Mouse (Mus musculus) forebrain, embryonic 11.5 days (tissue): ENCODE measurements around the gene Iqsec1. TPM values are rescaled to one million over a fixed set of nuclear protein-coding genes. Genes with fewer than 3 reads are reported as not detected.

Experiments
- ATAC-seq: fragments of 200-750 bp; cut with Nextera tagmentation; replicated peaks from 2 replicates; pipeline ENCODE4 v1.8.0; 2017; ENCODE audit warnings: moderate TSS enrichment; ENCODE audit not compliant: low FRiP score
- DNase-seq: peaks from one replicate; pipeline ENCODE4 v3.0.0-alpha.2; 2017; ENCODE audit warnings: low spot score
- H3K27ac ChIP-seq: fragments of 300-500 bp; sonication (generic); 2 replicates; pipeline ENCODE4 v1.5.1; 2014; ENCODE audit warnings: low read depth, low read length
- H3K27me3 ChIP-seq: fragments of 300-500 bp; sonication (generic); 2 replicates; pipeline ENCODE4 v1.6.1; 2014; ENCODE audit warnings: mild to moderate bottlenecking, low read length, mixed read lengths; ENCODE audit not compliant: control insufficient read depth, insufficient read depth
- H3K36me3 ChIP-seq: fragments of 300-500 bp; sonication (generic); 2 replicates; pipeline ENCODE4 v1.6.1; 2014; ENCODE audit warnings: mild to moderate bottlenecking, low read length, moderate library complexity, mixed read lengths; ENCODE audit not compliant: control insufficient read depth, insufficient read depth
- H3K4me1 ChIP-seq: fragments of 300-500 bp; sonication (generic); replicated peaks from 2 replicates; pipeline ENCODE4 v1.6.1; 2014; ENCODE audit warnings: low read length, mixed read lengths; ENCODE audit not compliant: control insufficient read depth, insufficient read depth
- H3K4me2 ChIP-seq: fragments of 300-500 bp; sonication (generic); 2 replicates; pipeline ENCODE4 v1.6.1; 2014; ENCODE audit warnings: low read depth, mild to moderate bottlenecking, low read length, moderate library complexity, mixed read lengths; ENCODE audit not compliant: severe bottlenecking
- H3K4me3 ChIP-seq: fragments of 300-500 bp; sonication (generic); 2 replicates; pipeline ENCODE4 v1.5.1; 2014; ENCODE audit warnings: low read depth, low read length
- H3K9ac ChIP-seq: fragments of 300-500 bp; sonication (generic); 2 replicates; pipeline ENCODE4 v1.6.1; 2014; ENCODE audit warnings: low read length
- H3K9me3 ChIP-seq: fragments of 300-500 bp; sonication (generic); 2 replicates; pipeline ENCODE4 v1.6.1; 2016; ENCODE audit warnings: low read length, mixed read lengths; ENCODE audit not compliant: control insufficient read depth
- WGBS: fragments of 180-500 bp; shearing (Covaris S2); extraction: QIAGEN DNeasy Blood & Tissue Kit; methylation state at CpG from one replicate; pipeline ENCODE4 v1.1.7; 2014; 5-methylcytosine and 5-hydroxymethylcytosine counted together
- polyA plus RNA-seq: library from polyadenylated mRNA; unstranded; fragments of >200 nt; fragmentation: Nextera tagmentation; extraction: Ambion mirVana; gene quantifications from 2 replicates; pipeline ENCODE4 v1.2.1, GENCODE M21; 2014

Iqsec1 gene
- polyA plus RNA-seq, 1 experiment from 2014 or later: 15.0 TPM

GRCm38 (mm10) chr6:90778841-90779240 lies 209.6 kb downstream of the Iqsec1 start:
- H3K27ac ChIP-seq: no peak overlapping the region
- no peaks in the 10 kb centered on the region for H3K27me3 ChIP-seq
- no peak for DNase-seq
- H3K9me3 ChIP-seq: no peaks in the 10 kb centered on the region
- no peak for ATAC-seq
- 69% methylated on average over 6 of the region's 6 CpGs for WGBS
- H3K4me2 ChIP-seq: no peak overlapping the region
- no peak overlapping the region for H3K4me3 ChIP-seq
- peaks cover 29% of the 10 kb centered on the region for H3K4me1 ChIP-seq
- H3K9ac ChIP-seq: no peak overlapping the region
- no peaks in the 10 kb centered on the region for H3K36me3 ChIP-seq

GRCm38 (mm10) chr6:90777302-90777701 lies 211.2 kb downstream of the Iqsec1 start:
- Histone ChIP-seq H3K4me3 (no peak overlapping the region), H3K4me1 (peaks cover 16% of the 10 kb centered on the region)
- WGBS: 88% methylated on average over 1 of the region's 1 CpGs

GRCm38 (mm10) chr6:90775606-90776005 lies 212.9 kb downstream of the Iqsec1 start:
- H3K9ac ChIP-seq: no peak overlapping the region
- H3K4me3 ChIP-seq: no peak overlapping the region
- H3K27me3 ChIP-seq: no peaks in the 10 kb centered on the region
- ATAC-seq: no peak
- no peaks in the 10 kb centered on the region for H3K36me3 ChIP-seq
- no peak overlapping the region for H3K4me2 ChIP-seq
- no peak overlapping the region for H3K27ac ChIP-seq
- DNase-seq: no peak
- no peaks in the 10 kb centered on the region for H3K9me3 ChIP-seq
- peaks cover 8% of the 10 kb centered on the region for H3K4me1 ChIP-seq
- 100% methylated on average over 1 of the region's 1 CpGs for WGBS

More at GRCm38 (mm10) chr6:90777302-90777701, 211.2 kb downstream of the Iqsec1 start:
- no peak overlapping the region for H3K27ac ChIP-seq
- no peak for ATAC-seq
- H3K27me3 ChIP-seq: no peaks in the 10 kb centered on the region
- H3K9me3 ChIP-seq: no peaks in the 10 kb centered on the region
- no peak overlapping the region for H3K9ac ChIP-seq
- DNase-seq: no peak
- no peak overlapping the region for H3K4me2 ChIP-seq
- no peaks in the 10 kb centered on the region for H3K36me3 ChIP-seq

GRCm38 (mm10) chr6:90773811-90774233 lies 214.7 kb downstream of the Iqsec1 start:
- Histone ChIP-seq H3K9ac (no peak overlapping the region), H3K4me2 (no peak overlapping the region), H3K4me3 (no peak overlapping the region), H3K27ac (no peak overlapping the region), H3K9me3 (no peaks in the 10 kb centered on the region), H3K36me3 (no peaks in the 10 kb centered on the region), H3K4me1 (no peaks in the 10 kb centered on the region; the same call in 1 of the 2 replicates), H3K27me3 (no peaks in the 10 kb centered on the region)
- DNase-seq (no peak), ATAC-seq (no peak)

GRCm38 (mm10) chr6:90772120-90772519 lies 216.4 kb downstream of the Iqsec1 start:
- no peak for DNase-seq
- ATAC-seq: no peak
- WGBS: 88% methylated on average over 5 of the region's 5 CpGs

GRCm38 (mm10) chr6:90768526-90768925 lies 220.0 kb downstream of the Iqsec1 start:
- H3K4me1 ChIP-seq: peaks cover 5% of the 10 kb centered on the region

More at GRCm38 (mm10) chr6:90772120-90772519, 216.4 kb downstream of the Iqsec1 start:
- H3K4me3 ChIP-seq: no peak overlapping the region
- H3K36me3 ChIP-seq: no peaks in the 10 kb centered on the region; the same call in 1 of the 2 replicates
- no peak overlapping the region for H3K9ac ChIP-seq
- H3K9me3 ChIP-seq: no peaks in the 10 kb centered on the region
- H3K27me3 ChIP-seq: no peaks in the 10 kb centered on the region
- no peak overlapping the region for H3K4me2 ChIP-seq
- no peak overlapping the region for H3K27ac ChIP-seq
- H3K4me1 ChIP-seq: no peaks in the 10 kb centered on the region

GRCm38 (mm10) chr6:90767874-90768273 lies 220.6 kb downstream of the Iqsec1 start:
- Histone ChIP-seq H3K36me3 (no peaks in the 10 kb centered on the region; the same call in 1 of the 2 replicates), H3K27ac (no peak overlapping the region), H3K9me3 (no peaks in the 10 kb centered on the region), H3K4me3 (no peak overlapping the region), H3K27me3 (no peaks in the 10 kb centered on the region), H3K9ac (no peak overlapping the region), H3K4me1 (peaks cover 5% of the 10 kb centered on the region), H3K4me2 (no peak overlapping the region)
- 100% methylated on average over 1 of the region's 1 CpGs for WGBS
- no peak for ATAC-seq
- no peak for DNase-seq

More at GRCm38 (mm10) chr6:90768526-90768925, 220.0 kb downstream of the Iqsec1 start:
- 76% methylated on average over 2 of the region's 2 CpGs for WGBS
- H3K9me3 ChIP-seq: no peaks in the 10 kb centered on the region
- H3K36me3 ChIP-seq: no peaks in the 10 kb centered on the region; the same call in 1 of the 2 replicates
- H3K9ac ChIP-seq: no peak overlapping the region
- H3K4me3 ChIP-seq: no peak overlapping the region
- H3K27ac ChIP-seq: no peak overlapping the region
- ATAC-seq: no peak
- no peaks in the 10 kb centered on the region for H3K27me3 ChIP-seq
- H3K4me2 ChIP-seq: no peak overlapping the region
- DNase-seq: no peak

- Histone ChIP-seq H3K36me3 (no peaks in the 10 kb centered on the region; the same call in 1 of the 2 replicates), H3K4me3 (no peak overlapping the region), H3K4me2 (no peak overlapping the region), H3K4me1 (peaks cover 5% of the 10 kb centered on the region), H3K27ac (peak overlapping the region; percentile 19; the same call in 1 of the 2 replicates), H3K9me3 (no peaks in the 10 kb centered on the region), H3K27me3 (no peaks in the 10 kb centered on the region), H3K9ac (no peak overlapping the region)
- ATAC-seq (peak; percentile 49), DNase-seq (no peak)
- 37% methylated on average over 2 of the region's 2 CpGs for WGBS
Measured at GRCm38 (mm10) chr6:90764753-90765152, 223.7 kb downstream of the Iqsec1 start.

GRCm38 (mm10) chr6:90763959-90764591 lies 224.4 kb downstream of the Iqsec1 start:
- H3K36me3 ChIP-seq: no peaks in the 10 kb centered on the region; the same call in 1 of the 2 replicates
- H3K4me2 ChIP-seq: no peak overlapping the region
- 47% methylated on average over 18 of the region's 18 CpGs for WGBS
- no peaks in the 10 kb centered on the region for H3K9me3 ChIP-seq
- no peak overlapping the region; the same call in 1 of the 2 replicates for H3K27ac ChIP-seq
- ATAC-seq (no peak), DNase-seq (no peak)
- no peaks in the 10 kb centered on the region for H3K27me3 ChIP-seq
- no peak overlapping the region for H3K9ac ChIP-seq
- peaks cover 5% of the 10 kb centered on the region for H3K4me1 ChIP-seq
- no peak overlapping the region for H3K4me3 ChIP-seq
